Mouse (Mus musculus) megakaryocyte-erythroid progenitor cell, adult 5 weeks (primary cell): ENCODE measurements around the gene Jagn1. TPM values are rescaled to one million over a fixed set of nuclear protein-coding genes. Genes with fewer than 3 reads are reported as not detected.

ENCODE experiments used
- polyA plus RNA-seq: library from polyadenylated mRNA; stranded (reverse); fragments of >175 nt; gene quantifications from 2 replicates; pipeline ENCODE4 v1.2.3, GENCODE M21; 2012

Jagn1 gene
- polyA plus RNA-seq: 11.1 and 13.2 TPM in 2 replicates

DNA sequence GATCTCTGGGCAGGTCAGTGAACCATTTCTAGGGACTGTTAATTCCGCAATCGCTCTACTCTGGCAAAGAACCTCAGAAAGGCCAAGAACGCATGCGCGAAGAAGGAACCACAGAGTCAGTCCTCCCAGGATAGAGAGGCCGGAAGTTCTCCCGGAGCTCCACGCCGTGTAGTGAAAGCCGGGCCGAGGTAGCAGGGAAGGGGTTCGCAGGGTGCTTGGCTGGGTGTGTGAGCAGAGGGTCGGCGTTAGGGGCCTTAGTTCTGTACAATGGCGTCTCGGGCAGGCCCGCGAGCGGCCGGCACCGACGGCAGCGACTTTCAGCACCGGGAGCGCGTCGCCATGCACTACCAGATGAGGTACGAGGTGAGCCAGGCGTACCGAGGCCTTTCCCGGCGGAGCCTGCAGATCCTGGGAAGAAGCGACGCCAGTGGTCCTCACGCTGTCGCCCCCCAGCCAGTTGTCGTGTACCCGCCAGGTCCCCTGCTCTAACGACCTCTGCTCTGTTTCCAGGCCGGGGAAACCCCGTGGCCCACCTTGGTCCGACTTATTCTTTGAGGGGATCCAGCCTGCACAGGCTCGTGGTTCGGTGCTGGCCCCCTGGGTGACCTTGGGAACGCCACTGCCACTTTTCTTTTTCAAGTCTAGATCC lies at the start of gene Jagn1:
Gene Jagn1, plus strand, starts transcription at position 128 of the 649 bp plus-strand sequence.

DNA sequence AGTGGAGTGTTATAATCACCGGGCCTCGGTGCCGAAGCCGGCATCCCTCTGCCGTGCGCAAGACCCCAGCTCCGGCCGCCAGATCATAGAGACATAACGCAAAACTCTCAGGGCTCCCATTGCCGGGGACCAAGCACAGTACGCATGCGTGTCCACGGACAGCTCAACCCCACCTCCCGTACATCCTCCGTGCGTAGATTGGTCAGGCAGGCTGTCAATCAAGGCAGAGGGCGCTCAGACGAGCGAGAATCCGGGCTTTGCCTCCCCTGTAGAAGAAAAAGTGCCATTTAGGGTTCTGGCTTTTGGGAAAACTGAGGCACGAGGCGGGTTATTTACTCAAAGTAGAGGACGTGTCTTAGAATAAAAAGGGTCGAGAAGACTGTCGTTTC lies 23.2 kb upstream of the Jagn1 start, which contains the start of gene Rpusd3:
Gene Rpusd3, minus strand, starts transcription at position 142 of the 389 bp plus-strand sequence.

GRCm38 (mm10) chr6:113435664-113436205 lies 6.6 kb upstream of the Jagn1 start, which contains the start of gene Cidec:
Cidec (minus strand) TSS chr6:113435760.

DNA sequence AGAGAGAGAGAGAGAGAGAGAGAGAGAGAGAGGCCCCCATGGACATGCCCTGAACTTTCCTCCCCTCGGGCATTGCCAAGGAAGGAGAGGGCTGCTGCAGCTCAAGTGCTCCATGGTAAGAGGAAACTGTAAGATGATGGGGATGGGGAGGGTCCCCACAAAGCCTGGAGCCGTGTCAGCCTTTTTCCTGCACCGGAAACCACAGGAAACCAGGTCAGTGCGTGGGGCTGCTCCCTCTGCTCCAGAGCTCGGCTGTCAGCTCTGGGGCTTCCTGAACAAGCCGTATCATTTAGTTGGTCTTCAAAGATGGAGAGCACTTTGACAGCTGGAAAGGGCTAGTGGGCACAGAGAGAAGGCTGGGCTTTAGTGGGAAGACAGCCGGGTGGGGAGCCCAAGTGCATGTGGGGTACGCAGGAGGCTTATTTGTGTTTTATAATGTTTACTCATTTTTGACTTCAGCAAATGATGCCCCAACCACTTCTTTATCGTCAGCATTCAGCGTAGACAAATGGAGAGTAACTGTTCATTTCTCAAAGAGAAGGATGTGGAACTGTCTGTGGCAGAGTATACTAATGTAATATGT lies 15.7 kb downstream of the Jagn1 start, which contains the start of gene Il17re:
Gene Il17re, plus strand, starts transcription at position 533 of the 583 bp plus-strand sequence.

GRCm38 (mm10) chr6:113471297-113471936 lies 29.0 kb downstream of the Jagn1 start, which contains the start of gene Il17rc:
Il17rc (plus strand) TSS chr6:113471427.

DNA sequence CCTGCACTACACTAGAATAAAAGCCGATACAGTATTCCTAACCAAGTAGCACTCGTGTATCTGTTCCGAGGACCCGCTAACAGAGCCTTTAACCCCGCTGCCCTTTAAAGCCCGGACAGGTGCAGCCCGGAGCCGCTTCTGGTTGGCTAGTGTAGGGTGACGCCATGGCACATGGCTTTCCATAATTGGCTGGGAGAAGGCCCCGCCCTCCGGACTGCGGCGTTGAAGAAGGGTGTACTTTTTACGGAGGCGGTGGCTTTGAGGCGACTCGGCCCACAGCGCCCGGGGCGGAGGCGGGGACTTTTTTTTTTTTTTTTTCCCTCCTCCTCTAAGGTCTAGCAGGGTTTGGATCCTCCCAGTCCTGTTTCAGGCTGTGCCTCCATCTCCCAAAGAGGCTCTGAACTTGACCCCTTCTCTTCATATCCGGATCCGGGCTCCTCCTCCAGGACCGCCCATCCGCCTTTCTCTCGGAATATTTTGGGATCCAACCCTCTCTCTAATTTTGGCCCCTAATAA lies 40.8 kb downstream of the Jagn1 start, which contains the start of gene Creld1:
Gene Creld1, plus strand, starts transcription at position 198 of the 516 bp plus-strand sequence.

Other genes with a start within 250 kb of the Jagn1 start
- 0.02 and 0.06 TPM in 2 replicates for gene Lhfpl4, start 247.2 kb upstream of the Jagn1 start, polyA plus RNA-seq
- gene Mtmr14, start 204.7 kb upstream of the Jagn1 start, polyA plus RNA-seq: 123 and 129 TPM in 2 replicates
- 0.23 and 0.43 TPM in 2 replicates for gene Cpne9, start 160.3 kb upstream of the Jagn1 start, polyA plus RNA-seq
- 59.8 and 81.0 TPM in 2 replicates for gene Brpf1, start 135.4 kb upstream of the Jagn1 start, polyA plus RNA-seq
- gene Ogg1, start 115.6 kb upstream of the Jagn1 start, polyA plus RNA-seq: 7.7 and 9.1 TPM in 2 replicates
- gene Camk1, start 98.6 kb upstream of the Jagn1 start, polyA plus RNA-seq: 18.7 and 21.9 TPM in 2 replicates
- 63.9 and 87.3 TPM in 2 replicates for gene Tada3, start 64.7 kb upstream of the Jagn1 start, polyA plus RNA-seq
- gene Arpc4, start 64.5 kb upstream of the Jagn1 start, polyA plus RNA-seq: 311 and 382 TPM in 2 replicates
- 7.2 and 7.8 TPM in 2 replicates for gene Ttll3, start 53.3 kb upstream of the Jagn1 start, polyA plus RNA-seq
- 77.9 and 81.6 TPM in 2 replicates for gene Rpusd3, start 23.2 kb upstream of the Jagn1 start, polyA plus RNA-seq
- gene Cidec, start 6.8 kb upstream of the Jagn1 start, polyA plus RNA-seq: not detected in 2 replicates
- 0.90 and 1.6 TPM in 2 replicates for gene Il17re, start 15.9 kb downstream of the Jagn1 start, polyA plus RNA-seq
- gene Il17rc, start 28.9 kb downstream of the Jagn1 start, polyA plus RNA-seq: 0.29 and 1.9 TPM in 2 replicates
- gene Creld1, start 40.7 kb downstream of the Jagn1 start, polyA plus RNA-seq: 37.0 and 42.1 TPM in 2 replicates
- 0.02 and 0.06 TPM in 2 replicates for gene Prrt3, start 59.4 kb downstream of the Jagn1 start, polyA plus RNA-seq
- gene Emc3, start 89.1 kb downstream of the Jagn1 start, polyA plus RNA-seq: 33.9 and 35.5 TPM in 2 replicates
- gene Fancd2, start 89.1 kb downstream of the Jagn1 start, polyA plus RNA-seq: 1.6 and 2.2 TPM in 2 replicates
- not detected in 2 replicates for gene Fancd2os, start 158.1 kb downstream of the Jagn1 start, polyA plus RNA-seq
- gene Brk1, start 162.2 kb downstream of the Jagn1 start, polyA plus RNA-seq: 40.1 and 48.6 TPM in 2 replicates
- gene Vhl, start 181.4 kb downstream of the Jagn1 start, polyA plus RNA-seq: 7.0 and 7.1 TPM in 2 replicates
- gene Irak2, start 195.9 kb downstream of the Jagn1 start, polyA plus RNA-seq: 44.0 and 46.5 TPM in 2 replicates